Mouse (Mus musculus): ENCODE measurements around the gene Zfp618.

DNA sequence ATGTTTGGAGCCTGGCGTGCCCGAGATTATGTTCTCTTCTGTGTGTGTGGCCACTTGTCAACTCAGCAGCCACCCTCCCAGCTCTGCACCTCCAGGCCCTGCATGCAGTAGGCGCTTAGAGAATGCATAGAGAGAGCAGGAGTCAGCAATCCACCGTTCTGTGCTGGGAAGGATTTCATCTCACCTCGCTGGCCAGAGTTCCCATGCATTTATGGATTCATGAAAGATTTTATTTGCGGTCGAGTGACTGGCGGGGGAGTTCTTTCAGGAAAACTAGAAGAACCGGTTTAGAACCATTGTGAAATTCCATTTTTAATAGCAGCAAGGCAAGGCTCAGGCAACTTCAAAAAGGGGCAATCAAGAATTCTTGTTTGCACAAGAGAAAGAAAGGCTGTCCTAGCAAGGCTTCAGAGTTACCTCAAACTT is 67.2 kb downstream of the Zfp618 start:
- TF ChIP-seq CTCF (IDR thresholded peaks at IDR 0.05; ENCODE audit: control insufficient read depth, insufficient read depth, insufficient replicate concordance, low read depth, low read length): no peak
- TF ChIP-seq POLR2A (IDR thresholded peaks at IDR 0.05; ENCODE audit: control insufficient read depth, low read depth, low read length): no peak

Data from testis, adult 2 months (tissue).